Mouse (Mus musculus): Measurements from ENCODE around the gene Nav2.
A peak's percentile ranks its signal among the peaks of the same experiment; 100 is the strongest.

- TF ChIP-seq NRF1 (IDR thresholded peaks at IDR 0.05; ENCODE audit: low read depth, low read length) (no peak), CTCF (conservative IDR thresholded peaks at IDR 0.05 in 1 of 2, IDR thresholded peaks at IDR 0.05 in 1 of 2; ENCODE audit: low read depth in 2 of 2, low read length in 2 of 2) (peak in 1 of 2 experiments; percentile 42; a peak in 2 of 4 replicates), EP300 (IDR thresholded peaks at IDR 0.05; ENCODE audit: low read length) (no peak), TBP (conservative IDR thresholded peaks at IDR 0.05; ENCODE audit: low read depth, low read length) (no peak), MEF2A (IDR thresholded peaks at IDR 0.05; ENCODE audit: borderline replicate concordance, low read depth, low read length) (no peak), UBTF (IDR thresholded peaks at IDR 0.05; ENCODE audit: low read depth, low read length) (no peak), JUND (conservative IDR thresholded peaks at IDR 0.05; ENCODE audit: low read depth, low read length) (no peak), MAFK (IDR thresholded peaks at IDR 0.05; ENCODE audit: insufficient replicate concordance, low read length) (no peak)
These were observed 559.3 kb downstream of the Nav2 start for GRCm38 (mm10) chr7:49467861-49468260.
